Mouse (Mus musculus): ENCODE measurements around the gene Il22ra1. TPM values are rescaled to one million over a fixed set of nuclear protein-coding genes. Genes with fewer than 3 reads are reported as not detected.

Gene Il22ra1
- polyA plus RNA-seq, 1 experiment from 2014 or later: 0.50 TPM

- 32% methylated on average over 4 of the region's 4 CpGs for WGBS (ENCODE audit: insufficient replicate concordance)
- peaks cover 7% of the 10 kb centered on the region for H3K27me3 ChIP-seq (ENCODE audit: control insufficient read depth, insufficient read depth, low read depth, low read length)
- no peak overlapping the region for H3K27ac ChIP-seq (ENCODE audit: low read length)
- no peak overlapping the region for H3K9ac ChIP-seq (ENCODE audit: low read depth, low read length)
- no peaks in the 10 kb centered on the region for H3K4me1 ChIP-seq (ENCODE audit: control insufficient read depth, low read depth, low read length)
- ATAC-seq (ENCODE audit: low read depth): no peak
- no peak overlapping the region for H3K4me2 ChIP-seq (ENCODE audit: low read depth, low read length)
- no peaks in the 10 kb centered on the region for H3K36me3 ChIP-seq (ENCODE audit: control insufficient read depth, insufficient read depth)
- no peak overlapping the region for H3K4me3 ChIP-seq (ENCODE audit: low read depth, low read length)
- no peaks in the 10 kb centered on the region for H3K9me3 ChIP-seq (replicated peaks; ENCODE audit: control insufficient read depth, low read length)
These were observed 35.1 kb upstream of the Il22ra1 start for GRCm38 (mm10) chr4:135692916-135693315.

GRCm38 (mm10) chr4:135698498-135698897 lies 29.5 kb upstream of the Il22ra1 start:
- WGBS (ENCODE audit: insufficient replicate concordance): 58% methylated on average over 7 of the region's 7 CpGs
- ATAC-seq (ENCODE audit: low read depth): no peak
- H3K9me3 ChIP-seq (replicated peaks; ENCODE audit: control insufficient read depth, low read length): no peaks in the 10 kb centered on the region
- no peak overlapping the region for H3K4me2 ChIP-seq (ENCODE audit: low read depth, low read length)
- no peak overlapping the region for H3K9ac ChIP-seq (ENCODE audit: low read depth, low read length)
- no peaks in the 10 kb centered on the region for H3K27me3 ChIP-seq (ENCODE audit: control insufficient read depth, insufficient read depth, low read depth, low read length)
- H3K4me3 ChIP-seq (ENCODE audit: low read depth, low read length): no peak overlapping the region
- no peak overlapping the region for H3K27ac ChIP-seq (ENCODE audit: low read length)
- H3K36me3 ChIP-seq (ENCODE audit: control insufficient read depth, insufficient read depth): no peaks in the 10 kb centered on the region
- H3K4me1 ChIP-seq (ENCODE audit: control insufficient read depth, low read depth, low read length): no peaks in the 10 kb centered on the region; the same call in 1 of the 2 replicates

GRCm38 (mm10) chr4:135703497-135703896 lies 24.5 kb upstream of the Il22ra1 start:
- H3K4me2 ChIP-seq (ENCODE audit: low read depth, low read length): no peak overlapping the region
- no peak overlapping the region for H3K27ac ChIP-seq (ENCODE audit: low read length)
- H3K4me1 ChIP-seq (ENCODE audit: control insufficient read depth, low read depth, low read length): no peaks in the 10 kb centered on the region; the same call in 1 of the 2 replicates
- H3K27me3 ChIP-seq (ENCODE audit: control insufficient read depth, insufficient read depth, low read depth, low read length): no peaks in the 10 kb centered on the region
- H3K4me3 ChIP-seq (ENCODE audit: low read depth, low read length): no peak overlapping the region
- H3K9ac ChIP-seq (ENCODE audit: low read depth, low read length): no peak overlapping the region
- no peaks in the 10 kb centered on the region for H3K36me3 ChIP-seq (ENCODE audit: control insufficient read depth, insufficient read depth)
- no peaks in the 10 kb centered on the region for H3K9me3 ChIP-seq (replicated peaks; ENCODE audit: control insufficient read depth, low read length)
- WGBS (ENCODE audit: insufficient replicate concordance): 59% methylated on average over 13 of the region's 13 CpGs
- ATAC-seq (ENCODE audit: low read depth): no peak

- no peaks in the 10 kb centered on the region; the same call in 1 of the 2 replicates for H3K4me1 ChIP-seq (ENCODE audit: control insufficient read depth, low read depth, low read length)
- H3K36me3 ChIP-seq (ENCODE audit: control insufficient read depth, insufficient read depth): no peaks in the 10 kb centered on the region
- WGBS (ENCODE audit: insufficient replicate concordance): 16% methylated on average over 6 of the region's 6 CpGs
- H3K4me3 ChIP-seq (ENCODE audit: low read depth, low read length): no peak overlapping the region
- no peak overlapping the region for H3K27ac ChIP-seq (ENCODE audit: low read length)
- no peaks in the 10 kb centered on the region for H3K9me3 ChIP-seq (replicated peaks; ENCODE audit: control insufficient read depth, low read length)
- H3K9ac ChIP-seq (ENCODE audit: low read depth, low read length): no peak overlapping the region
- peak; percentile 47; the same call in 1 of the 2 replicates for ATAC-seq (ENCODE audit: low read depth)
- no peak overlapping the region for H3K4me2 ChIP-seq (ENCODE audit: low read depth, low read length)
- no peaks in the 10 kb centered on the region for H3K27me3 ChIP-seq (ENCODE audit: control insufficient read depth, insufficient read depth, low read depth, low read length)
These were observed 24.0 kb upstream of the Il22ra1 start for GRCm38 (mm10) chr4:135704016-135704415.

GRCm38 (mm10) chr4:135706045-135706444 lies 21.9 kb upstream of the Il22ra1 start:
- Histone ChIP-seq H3K36me3 (ENCODE audit: control insufficient read depth, insufficient read depth) (no peaks in the 10 kb centered on the region), H3K4me3 (ENCODE audit: low read depth, low read length) (no peak overlapping the region), H3K9ac (ENCODE audit: low read depth, low read length) (no peak overlapping the region), H3K4me1 (ENCODE audit: control insufficient read depth, low read depth, low read length) (peaks cover 5% of the 10 kb centered on the region), H3K27me3 (ENCODE audit: control insufficient read depth, insufficient read depth, low read depth, low read length) (no peaks in the 10 kb centered on the region), H3K9me3 (replicated peaks; ENCODE audit: control insufficient read depth, low read length) (no peaks in the 10 kb centered on the region), H3K4me2 (ENCODE audit: low read depth, low read length) (no peak overlapping the region), H3K27ac (ENCODE audit: low read length) (no peak overlapping the region)
- peak; percentile 52 for ATAC-seq (ENCODE audit: low read depth)
- WGBS (ENCODE audit: insufficient replicate concordance): 58% methylated on average over 6 of the region's 6 CpGs

GRCm38 (mm10) chr4:135709072-135709564 lies 18.9 kb upstream of the Il22ra1 start:
- Histone ChIP-seq H3K4me2 (ENCODE audit: low read depth, low read length) (peak overlapping the region; percentile 61), H3K36me3 (ENCODE audit: control insufficient read depth, insufficient read depth) (no peaks in the 10 kb centered on the region), H3K9ac (ENCODE audit: low read depth, low read length) (no peak overlapping the region), H3K9me3 (replicated peaks; ENCODE audit: control insufficient read depth, low read length) (no peaks in the 10 kb centered on the region), H3K27me3 (ENCODE audit: control insufficient read depth, insufficient read depth, low read depth, low read length) (no peaks in the 10 kb centered on the region), H3K4me1 (ENCODE audit: control insufficient read depth, low read depth, low read length) (peaks cover 5% of the 10 kb centered on the region), H3K27ac (ENCODE audit: low read length) (no peak overlapping the region), H3K4me3 (ENCODE audit: low read depth, low read length) (peak overlapping the region; percentile 35)
- ATAC-seq (ENCODE audit: low read depth): peak; percentile 58
- WGBS (ENCODE audit: insufficient replicate concordance): 4% methylated on average over 8 of the region's 8 CpGs

GRCm38 (mm10) chr4:135709621-135710020 lies 18.4 kb upstream of the Il22ra1 start:
- no peak for ATAC-seq (ENCODE audit: low read depth)
- H3K4me3 ChIP-seq (ENCODE audit: low read depth, low read length): no peak overlapping the region; the same call in 1 of the 2 replicates
- H3K9me3 ChIP-seq (replicated peaks; ENCODE audit: control insufficient read depth, low read length): no peaks in the 10 kb centered on the region
- no peak overlapping the region for H3K27ac ChIP-seq (ENCODE audit: low read length)
- WGBS (ENCODE audit: insufficient replicate concordance): 53% methylated on average over 11 of the region's 11 CpGs
- H3K4me1 ChIP-seq (ENCODE audit: control insufficient read depth, low read depth, low read length): peaks cover 5% of the 10 kb centered on the region
- no peak overlapping the region for H3K9ac ChIP-seq (ENCODE audit: low read depth, low read length)
- no peaks in the 10 kb centered on the region for H3K36me3 ChIP-seq (ENCODE audit: control insufficient read depth, insufficient read depth)
- no peaks in the 10 kb centered on the region for H3K27me3 ChIP-seq (ENCODE audit: control insufficient read depth, insufficient read depth, low read depth, low read length)
- H3K4me2 ChIP-seq (ENCODE audit: low read depth, low read length): no peak overlapping the region

- Histone ChIP-seq H3K9me3 (replicated peaks; ENCODE audit: control insufficient read depth, low read length) (no peaks in the 10 kb centered on the region), H3K27ac (ENCODE audit: low read length) (no peak overlapping the region), H3K4me1 (ENCODE audit: control insufficient read depth, low read depth, low read length) (peaks cover 5% of the 10 kb centered on the region), H3K9ac (ENCODE audit: low read depth, low read length) (no peak overlapping the region), H3K4me2 (ENCODE audit: low read depth, low read length) (no peak overlapping the region), H3K27me3 (ENCODE audit: control insufficient read depth, insufficient read depth, low read depth, low read length) (no peaks in the 10 kb centered on the region), H3K36me3 (ENCODE audit: control insufficient read depth, insufficient read depth) (no peaks in the 10 kb centered on the region), H3K4me3 (ENCODE audit: low read depth, low read length) (no peak overlapping the region)
- WGBS (ENCODE audit: insufficient replicate concordance): 23% methylated on average over 3 of the region's 3 CpGs
- ATAC-seq (ENCODE audit: low read depth): peak; percentile 50
These were observed 17.6 kb upstream of the Il22ra1 start for GRCm38 (mm10) chr4:135710392-135710791.

- H3K9me3 ChIP-seq (replicated peaks; ENCODE audit: control insufficient read depth, low read length): no peaks in the 10 kb centered on the region
- H3K4me1 ChIP-seq (ENCODE audit: control insufficient read depth, low read depth, low read length): peaks cover 5% of the 10 kb centered on the region
- no peak overlapping the region for H3K4me2 ChIP-seq (ENCODE audit: low read depth, low read length)
- H3K27ac ChIP-seq (ENCODE audit: low read length): no peak overlapping the region
- no peaks in the 10 kb centered on the region for H3K27me3 ChIP-seq (ENCODE audit: control insufficient read depth, insufficient read depth, low read depth, low read length)
- H3K9ac ChIP-seq (ENCODE audit: low read depth, low read length): no peak overlapping the region
- no peak for ATAC-seq (ENCODE audit: low read depth)
- H3K4me3 ChIP-seq (ENCODE audit: low read depth, low read length): no peak overlapping the region
- WGBS (ENCODE audit: insufficient replicate concordance): 58% methylated on average over 8 of the region's 8 CpGs
- no peaks in the 10 kb centered on the region for H3K36me3 ChIP-seq (ENCODE audit: control insufficient read depth, insufficient read depth)
These were observed 13.2 kb upstream of the Il22ra1 start for GRCm38 (mm10) chr4:135714776-135715175.

Measured in liver, embryonic 16.5 days (tissue).